Mouse (Mus musculus): ENCODE measurements around the gene Kif26b.

The Kif26b gene

DNA sequence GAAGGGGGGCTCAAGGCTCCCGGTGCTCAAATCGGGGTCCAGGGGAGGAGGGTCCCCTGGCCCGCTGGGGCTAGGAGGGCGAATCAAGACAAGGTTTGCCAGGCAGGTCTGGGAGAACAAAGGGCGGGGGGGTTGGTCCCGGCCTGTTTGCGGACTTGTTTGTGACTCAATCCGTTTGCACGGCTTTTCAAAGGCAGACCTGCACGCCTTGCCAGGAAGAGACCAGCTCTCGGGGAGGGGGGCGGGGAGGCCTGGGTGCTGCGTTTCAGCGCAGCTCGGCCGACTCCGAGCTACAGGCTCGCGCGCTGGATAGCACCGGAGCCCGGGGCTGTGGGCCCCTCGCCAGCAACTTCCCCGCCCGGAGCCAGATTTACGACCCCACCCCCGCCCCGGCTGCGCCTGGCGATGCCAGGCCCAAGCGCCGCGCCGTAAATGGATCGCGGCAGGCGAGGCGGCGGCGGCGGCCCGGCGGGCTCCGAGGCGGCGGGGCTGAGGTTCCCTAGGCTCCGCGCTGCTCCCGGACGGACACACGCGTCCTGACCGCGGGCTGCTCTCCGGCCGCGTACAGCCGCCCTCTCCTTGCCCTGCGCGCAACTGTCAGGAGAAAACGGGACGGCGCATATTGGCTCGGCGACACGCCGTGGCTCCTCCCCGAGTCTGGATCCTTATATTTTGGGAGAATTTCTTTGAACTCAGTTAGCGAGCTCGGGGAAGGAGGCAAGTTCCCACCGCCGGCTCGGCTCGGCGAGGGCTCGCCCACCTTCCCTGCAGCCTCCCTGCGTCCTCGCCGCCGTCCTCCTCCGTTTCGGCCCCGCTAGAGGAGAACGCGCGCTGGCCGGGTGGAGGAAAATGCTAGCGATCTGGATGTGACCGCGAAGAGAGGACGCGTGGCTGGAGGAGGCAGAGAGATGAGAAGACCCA lies at the start of gene Kif26b:
Gene Kif26b (plus strand): TSS at position 695 of the 921 bp plus-strand sequence.
- peak; percentile 12 to 46 for DNase-seq

DNA sequence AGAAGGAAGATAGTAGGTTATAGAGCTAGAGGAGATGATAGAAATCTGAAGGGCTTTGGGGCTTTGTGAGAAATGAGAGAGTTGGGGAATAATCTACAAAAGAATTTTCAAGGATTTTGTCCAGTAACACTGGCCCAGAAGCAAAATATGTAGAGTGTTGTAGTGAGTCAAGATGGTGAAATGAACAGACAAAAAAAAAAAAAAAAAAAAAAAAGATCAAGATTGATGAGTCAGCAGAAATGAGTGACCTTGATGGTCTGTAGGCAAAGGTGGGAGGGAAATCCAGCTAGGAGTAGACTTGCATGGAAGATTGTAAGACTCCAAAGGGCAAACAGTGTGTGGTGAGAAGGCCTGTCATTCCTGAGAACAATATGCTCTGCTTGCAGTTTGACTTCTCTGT lies 45.1 kb upstream of the Kif26b start:
- DNase-seq, result no peak

DNA sequence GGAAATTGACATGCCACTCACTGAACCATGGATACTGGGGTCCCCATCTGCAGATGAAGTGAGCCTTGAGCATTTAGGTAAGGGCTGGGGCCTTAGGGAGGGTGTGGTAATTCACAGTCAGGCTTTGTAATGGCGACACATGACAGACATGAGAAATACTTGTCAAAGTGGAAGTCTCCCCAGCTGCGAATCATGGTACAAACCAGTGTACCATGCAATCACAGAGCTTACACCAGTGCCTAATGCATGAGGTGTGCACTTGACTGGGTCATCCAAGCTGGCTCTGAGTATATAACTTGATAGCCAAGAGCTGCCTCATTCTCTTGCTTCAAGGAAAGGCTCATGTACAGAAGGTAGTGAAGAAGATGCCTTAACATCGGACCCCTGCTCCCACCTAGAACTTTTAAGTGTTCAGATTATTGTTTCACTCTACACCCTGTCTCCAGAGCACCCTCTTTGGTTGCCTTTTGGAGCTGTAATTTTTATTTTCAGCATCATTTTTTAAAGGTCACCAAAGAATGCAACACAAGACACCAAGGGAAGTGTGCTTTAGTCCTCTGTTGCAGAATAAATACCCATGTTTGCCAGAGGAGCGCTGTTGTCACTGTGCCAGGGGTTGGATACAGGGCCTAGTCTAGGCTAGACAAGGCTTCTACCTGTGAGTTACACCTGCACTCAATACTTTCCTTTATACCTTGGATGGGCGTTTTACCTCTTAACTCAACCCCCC lies 43.6 kb upstream of the Kif26b start:
- peak in 1 of 2 experiments; percentile 9 for DNase-seq

DNA sequence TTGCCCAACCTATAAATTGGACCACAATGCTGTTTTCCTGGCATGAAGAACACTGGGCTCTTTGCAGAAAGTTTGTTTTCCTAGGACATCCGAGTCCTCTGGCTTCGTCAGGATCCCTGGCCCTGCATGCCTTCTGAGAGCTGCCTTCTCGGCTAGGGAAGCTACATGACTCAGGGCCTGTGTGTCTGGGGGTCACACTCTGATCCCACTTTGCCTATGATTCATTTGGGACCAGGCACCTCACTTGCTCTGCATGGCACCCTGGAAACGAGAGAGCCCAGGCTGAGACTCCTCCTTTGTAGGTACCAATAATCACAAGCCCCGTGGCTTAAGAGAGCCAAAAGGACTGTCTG lies 43.1 kb upstream of the Kif26b start:
- DNase-seq, result no peak

DNA sequence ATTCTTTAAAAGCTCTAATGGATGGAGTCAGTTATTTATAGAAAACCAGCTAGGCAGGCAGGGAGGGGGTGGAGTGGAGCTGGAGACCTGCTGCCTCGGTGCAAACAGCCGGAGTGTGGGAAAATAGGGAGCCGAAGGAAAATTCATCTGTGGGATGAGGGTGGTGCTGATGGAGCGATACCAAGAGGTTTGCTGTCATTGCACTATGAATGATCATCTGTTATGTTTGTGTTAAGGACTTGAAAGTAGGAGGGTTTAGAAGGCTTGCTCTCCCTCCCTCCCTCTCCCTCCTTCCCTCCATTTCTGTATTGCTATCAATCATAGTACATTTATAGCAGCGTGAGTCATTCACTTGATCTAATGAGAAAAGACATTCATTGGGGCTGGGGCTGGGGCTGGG lies 42.1 kb upstream of the Kif26b start:
- no peak for DNase-seq

DNA sequence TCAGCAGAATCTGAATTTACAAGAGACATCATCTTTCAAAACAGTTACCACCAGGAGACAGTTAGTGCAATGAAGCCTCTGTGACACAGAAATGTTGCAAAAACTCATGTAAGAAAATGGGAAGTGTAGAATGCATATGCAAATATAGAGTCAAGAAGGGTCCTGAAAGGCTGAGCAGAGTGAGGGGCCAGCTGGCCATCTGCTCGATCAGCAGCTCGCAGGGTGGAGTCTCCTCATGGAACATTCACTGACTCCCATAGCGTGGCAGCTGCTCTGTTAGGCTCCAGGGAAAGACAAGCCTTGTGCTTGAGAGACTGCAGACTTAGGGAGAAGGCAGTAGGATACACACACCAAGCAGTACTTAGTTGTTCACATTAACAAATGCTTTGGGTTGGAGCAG lies 39.8 kb upstream of the Kif26b start:
- DNase-seq, result no peak

DNA sequence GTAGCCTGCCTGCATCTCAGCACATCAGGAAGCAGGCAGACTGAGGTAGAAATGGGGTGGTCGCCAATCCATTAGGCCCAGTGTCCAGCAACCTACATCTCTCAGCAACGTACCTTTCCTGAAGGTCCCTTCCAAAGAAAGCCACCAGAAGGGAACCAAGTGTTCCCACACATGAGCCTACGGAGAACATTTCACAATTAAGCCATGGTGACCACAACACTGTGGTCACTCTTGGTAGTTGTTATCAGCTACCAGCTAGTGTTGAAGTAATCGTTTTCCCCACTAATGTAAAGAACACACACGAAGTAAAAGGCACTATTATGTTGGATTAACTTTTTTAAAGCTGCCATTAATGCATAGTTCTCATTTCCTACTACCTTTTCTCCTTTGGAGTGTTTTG lies 37.2 kb upstream of the Kif26b start:
- no peak for DNase-seq

DNA sequence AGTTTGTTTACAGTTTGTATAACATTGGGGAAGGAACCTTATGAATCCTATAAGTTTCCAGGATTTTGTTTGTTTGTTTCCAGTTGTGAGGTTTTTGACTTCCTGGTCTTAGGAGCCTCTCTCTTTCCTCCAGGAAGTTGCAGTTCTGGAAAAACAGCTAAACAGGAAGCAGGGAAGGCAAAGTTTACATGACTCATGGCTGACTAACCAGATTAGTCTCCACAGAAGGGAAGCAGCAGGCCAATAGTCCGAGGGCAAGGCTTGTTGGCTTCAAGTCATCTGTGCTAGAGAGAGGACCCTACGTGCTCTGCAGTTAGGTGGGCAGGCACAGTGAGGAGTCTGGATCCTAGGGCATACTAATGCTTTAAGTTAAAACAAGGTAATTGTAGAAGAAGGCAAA lies 36.4 kb upstream of the Kif26b start:
- no peak for DNase-seq

DNA sequence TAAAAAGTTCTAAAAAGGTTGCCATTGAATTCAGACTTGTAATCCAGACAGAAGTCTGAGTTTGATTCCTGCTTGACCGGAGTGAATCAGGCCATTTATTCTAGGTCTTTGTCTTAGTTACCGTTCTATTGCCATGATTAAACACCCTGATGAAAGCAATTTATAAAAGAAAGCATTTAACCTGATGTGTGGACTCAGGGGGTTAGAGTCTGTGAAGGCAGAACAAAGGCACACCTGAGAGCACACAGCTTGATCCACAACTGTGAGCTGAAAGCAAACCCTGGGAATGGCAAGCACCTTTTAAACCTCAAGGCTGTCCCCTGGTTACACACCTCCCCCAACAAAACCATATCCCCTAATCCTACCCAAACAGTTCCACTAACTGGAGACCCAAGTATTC lies 32.7 kb upstream of the Kif26b start:
- DNase-seq, result no peak

DNA sequence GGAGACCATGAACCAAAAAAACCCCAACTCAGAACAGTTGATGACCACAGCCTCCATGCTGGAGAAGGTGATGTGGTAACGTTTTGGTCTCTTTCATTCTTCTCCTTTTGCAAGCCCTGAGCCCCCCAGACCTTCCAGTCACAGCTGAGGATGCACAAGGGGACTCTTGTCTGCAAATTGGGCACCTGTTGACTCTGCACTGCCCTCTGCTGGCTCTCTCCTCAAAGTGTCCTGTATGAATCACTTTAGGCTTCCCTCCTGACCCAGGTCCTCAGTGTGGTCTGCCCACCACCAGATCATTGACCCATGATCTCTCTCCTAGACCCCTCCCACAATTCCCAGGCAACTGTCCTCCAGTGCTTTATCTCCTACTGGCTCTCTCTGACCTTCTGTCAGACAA lies 32.1 kb upstream of the Kif26b start:
- DNase-seq, result peak; percentile 3 to 54

DNA sequence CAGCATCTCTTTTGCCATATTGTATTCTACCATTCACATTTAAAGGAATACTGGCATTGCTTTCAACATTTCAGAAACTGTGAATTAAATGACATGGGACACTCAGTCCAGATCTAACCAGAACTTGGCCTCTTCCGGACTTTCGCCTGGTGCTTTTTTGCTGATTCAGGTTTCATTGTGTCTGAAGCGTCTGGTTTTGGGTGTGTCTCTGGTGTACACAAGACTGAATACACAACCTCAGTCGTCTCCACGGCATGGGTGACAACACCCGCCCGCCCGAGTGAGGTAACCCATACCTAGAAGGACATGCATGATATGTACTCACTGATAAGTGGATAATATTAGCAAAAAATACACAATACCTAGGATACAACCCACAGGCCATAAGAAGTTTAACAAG lies 22.0 kb upstream of the Kif26b start:
- DNase-seq, result no peak

DNA sequence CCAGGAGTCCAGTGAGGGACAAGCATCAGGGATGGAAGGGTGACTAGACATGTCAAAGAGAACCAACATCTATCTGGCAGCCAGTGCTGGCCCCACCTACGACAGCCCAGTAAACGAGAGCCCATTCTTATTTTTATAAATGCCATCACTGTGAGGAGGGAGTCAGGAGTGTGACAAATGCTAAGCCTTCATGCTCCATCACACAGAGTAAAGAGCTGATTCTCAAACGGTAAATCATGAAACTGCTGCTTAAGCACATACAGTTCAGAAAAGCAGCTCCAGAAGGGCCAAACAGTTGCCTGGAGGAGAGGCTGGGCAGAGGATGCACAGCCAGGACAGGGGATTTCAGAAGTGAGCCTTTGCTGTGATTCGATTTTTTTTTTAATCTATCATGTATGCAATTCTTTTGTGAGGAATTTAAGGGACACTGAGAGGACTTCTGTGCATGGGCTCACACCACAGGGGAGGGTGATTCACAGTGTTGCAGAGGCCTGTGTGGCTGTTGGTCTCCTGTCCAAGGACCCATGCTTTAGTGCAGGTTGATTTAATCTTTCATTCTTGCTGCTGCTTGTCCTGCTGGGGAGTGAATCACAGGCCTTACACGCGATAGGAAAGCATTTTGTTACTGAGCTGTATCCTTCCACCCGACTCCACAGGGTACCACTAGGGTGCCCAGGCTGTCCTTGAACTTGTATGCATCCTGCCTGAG lies 16.4 kb upstream of the Kif26b start:
- no peak for DNase-seq

DNA sequence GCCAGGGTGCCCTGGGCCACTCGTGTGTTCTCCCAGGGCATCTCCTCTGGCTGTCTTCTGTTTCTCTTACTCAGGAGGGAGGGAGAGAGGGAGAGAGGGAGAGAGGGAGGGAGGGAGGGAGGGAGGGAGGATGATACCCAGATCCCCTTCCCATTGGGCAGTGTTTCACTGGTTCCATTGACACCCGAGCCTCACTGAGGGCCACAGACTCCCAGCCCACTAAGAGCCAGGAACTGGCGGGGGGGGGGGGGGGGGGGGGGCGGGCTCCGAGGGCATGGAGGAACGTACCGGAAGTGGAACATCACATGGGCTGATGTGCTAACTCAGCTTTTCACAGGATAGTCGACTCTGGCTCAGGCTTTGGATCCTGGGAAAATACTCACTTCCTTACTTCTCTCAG lies 15.0 kb upstream of the Kif26b start:
- no peak for DNase-seq

DNA sequence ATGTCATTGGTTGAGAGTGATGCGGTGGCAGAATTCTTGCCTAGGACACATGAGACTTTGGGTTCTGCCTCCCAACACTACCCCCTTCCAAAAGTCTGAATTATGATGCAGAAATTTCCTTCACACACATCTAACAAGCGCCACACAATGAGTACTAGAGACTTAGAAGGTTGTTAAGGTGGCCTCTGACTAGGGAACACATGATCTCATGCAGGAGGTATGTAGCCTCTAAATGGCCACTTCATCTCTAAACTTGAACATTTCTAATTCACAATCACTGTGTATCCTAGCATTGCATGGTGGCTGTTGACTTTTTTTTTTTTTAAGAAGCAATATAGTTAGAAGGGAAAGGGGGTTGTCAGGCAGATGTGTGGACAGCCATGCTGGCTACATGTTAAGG lies 13.1 kb upstream of the Kif26b start:
- no peak for DNase-seq

DNA sequence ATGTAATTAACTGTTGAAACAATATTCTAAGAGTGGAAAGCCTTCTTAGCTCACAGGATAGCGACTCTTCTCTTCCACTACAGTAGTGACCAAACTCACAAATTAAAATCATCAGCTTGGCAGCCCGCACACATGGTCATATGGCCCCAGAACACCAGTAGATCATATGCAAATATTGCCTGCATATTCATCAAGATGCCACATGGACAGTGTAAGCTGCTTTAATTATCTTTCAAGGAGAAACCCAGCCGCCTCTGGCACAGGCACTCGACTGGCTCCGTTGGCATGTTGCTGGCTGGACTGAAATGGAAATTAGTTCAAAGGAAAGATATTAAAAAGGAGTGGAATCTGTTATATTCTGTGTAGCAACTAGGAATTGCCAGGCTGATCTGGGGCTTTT lies 6.5 kb upstream of the Kif26b start:
- DNase-seq, result no peak

DNA sequence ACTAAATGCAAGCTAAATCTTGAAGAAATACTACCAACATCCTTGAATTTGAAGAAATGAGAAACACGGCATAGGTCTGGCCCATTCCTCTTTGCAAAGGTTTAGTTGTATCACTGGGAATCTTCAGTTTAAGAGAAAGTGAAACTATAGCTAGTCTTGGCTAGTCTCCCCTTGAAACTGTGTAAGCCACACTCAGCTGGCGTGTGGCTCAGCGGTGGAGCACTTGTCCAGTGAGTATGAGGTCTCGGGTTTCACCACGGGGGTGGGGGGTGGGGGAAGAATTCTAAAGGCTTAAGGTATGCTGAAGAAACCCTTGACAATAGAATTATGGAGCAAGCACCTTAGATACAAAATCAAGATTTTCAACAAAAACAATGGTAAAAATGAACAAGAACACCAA lies 5.8 kb upstream of the Kif26b start:
- DNase-seq, result no peak

DNA sequence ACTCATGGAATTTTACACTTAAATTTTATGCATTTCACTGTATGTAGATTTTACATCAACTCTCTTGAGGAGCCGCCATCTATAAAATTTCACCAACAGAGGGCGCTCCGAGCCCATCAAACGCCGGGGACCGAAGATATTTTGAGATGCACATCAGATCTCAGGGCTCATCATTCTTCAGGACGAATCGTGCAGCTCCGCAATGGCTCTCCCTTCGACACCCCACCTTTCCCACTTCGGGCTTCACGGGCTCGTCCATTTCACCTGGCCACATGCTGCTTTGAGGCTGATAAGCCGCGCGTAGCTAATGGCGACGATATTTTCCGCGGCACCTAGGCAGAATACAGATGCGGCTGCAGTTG lies 1.8 kb upstream of the Kif26b start:
- DNase-seq, result peak; percentile 62 to 85

DNA sequence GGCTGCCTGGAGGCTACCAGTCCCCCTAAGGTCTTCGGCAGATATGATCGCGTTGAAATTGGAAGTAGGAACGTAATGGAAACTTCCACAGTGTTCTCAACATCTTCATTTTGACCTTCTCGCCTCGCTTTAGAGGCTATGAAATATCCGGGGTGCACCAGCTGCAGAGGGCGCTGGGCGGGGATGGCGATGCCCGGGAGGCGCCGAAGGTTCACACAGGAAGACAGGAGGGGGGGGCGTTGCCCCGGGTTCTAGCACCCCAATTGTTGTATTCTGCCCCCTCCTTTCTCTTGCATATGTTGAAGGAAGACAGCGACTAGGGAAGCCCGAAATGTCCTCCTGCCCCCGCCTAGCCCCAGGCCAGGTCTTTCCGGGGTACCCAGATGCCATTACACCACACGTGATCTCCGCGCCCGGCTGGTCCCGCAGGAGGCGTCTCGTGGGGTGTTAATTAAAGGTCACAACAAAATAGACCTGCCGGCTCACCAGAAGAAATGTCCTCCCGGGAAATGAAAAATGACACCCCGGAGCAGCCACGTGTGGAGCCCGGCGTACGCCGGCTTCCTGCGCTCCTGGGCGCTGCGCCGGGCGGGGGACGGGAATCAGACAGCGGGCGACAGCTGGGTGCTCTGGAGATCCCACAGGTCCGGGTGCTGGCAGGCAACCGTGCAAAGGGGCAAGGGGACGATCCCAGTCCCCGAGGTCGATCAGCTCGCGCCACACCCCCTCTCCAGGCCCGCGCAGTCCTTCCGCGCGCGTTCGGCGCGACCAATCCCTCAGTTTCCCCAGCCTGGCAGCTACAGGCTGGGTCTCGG lies 1.2 kb upstream of the Kif26b start:
- DNase-seq, result peak; percentile 7 to 43

DNA sequence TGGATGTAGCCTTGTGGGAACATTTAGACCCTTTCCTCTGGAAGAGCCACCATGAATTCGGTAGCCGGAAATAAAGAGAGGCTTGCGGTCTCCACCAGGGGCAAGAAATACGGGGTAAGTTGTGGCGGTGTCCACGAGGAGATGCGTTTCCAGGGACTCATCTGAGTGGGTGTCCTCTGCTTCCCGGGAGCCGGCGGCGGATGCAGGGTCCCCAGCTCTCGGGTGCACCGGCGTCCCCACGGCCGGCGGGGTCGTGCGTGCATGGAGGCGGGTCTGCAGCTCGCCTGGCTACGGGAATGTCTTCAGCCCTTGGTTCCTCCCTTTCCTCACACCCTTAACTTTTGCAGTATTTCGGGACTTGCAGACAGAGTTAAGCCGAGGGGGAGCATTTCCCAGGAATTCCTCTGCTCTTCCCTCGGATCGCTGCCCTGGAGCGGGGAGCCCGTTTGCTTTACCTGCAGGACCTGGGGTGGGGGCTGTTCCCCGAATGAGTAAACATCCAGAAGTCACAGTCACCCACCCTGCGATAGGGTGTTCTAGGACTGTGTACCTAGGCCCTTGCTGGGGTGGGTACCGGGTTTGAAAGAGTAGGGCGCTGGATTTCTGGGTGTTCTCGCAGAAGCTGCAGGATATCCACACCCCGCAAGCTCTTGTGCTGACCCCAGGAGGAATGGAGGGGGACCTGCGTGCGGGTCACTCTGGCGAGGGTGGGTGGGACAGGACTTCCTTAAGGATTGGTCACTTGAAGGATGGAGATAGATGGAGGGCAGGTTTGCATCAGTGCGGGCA lies 781 bp downstream of the Kif26b start:
- peak; percentile 2 to 13 for DNase-seq

DNA sequence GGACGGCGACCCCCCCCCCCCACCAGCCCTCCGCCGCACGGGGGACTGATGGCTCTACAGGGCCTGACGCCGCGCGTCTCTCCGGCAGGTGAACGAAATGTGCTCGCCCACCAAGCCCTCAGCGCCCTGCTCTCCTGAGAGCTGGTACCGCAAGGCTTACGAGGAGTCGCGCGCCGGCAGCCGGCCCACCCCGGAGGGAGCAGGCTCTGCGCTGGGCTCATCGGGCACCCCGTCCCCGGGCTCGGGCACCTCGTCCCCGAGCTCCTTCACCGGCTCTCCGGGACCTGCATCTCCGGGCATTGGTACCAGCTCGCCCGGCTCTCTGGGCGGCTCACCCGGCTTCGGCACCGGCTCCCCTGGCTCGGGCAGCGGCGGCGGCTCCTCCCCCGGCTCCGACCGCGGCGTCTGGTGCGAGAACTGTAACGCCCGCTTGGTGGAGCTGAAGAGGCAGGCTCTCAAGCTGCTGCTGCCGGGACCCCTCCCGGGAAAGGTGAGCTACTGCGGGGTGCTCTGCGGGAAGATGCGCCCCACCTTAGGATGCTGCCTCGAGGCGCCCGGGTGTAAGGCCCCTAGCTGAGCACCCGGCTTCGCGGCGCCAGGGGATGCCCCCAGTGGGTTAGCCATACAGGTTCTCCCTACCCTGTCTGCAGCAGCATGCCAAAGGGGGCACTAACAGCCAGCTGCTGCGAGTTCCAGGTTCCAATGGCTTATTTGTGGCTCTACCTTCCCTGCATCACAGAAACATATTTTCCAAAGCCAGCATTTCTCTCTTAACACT lies 1.6 kb downstream of the Kif26b start:
- DNase-seq, result peak; percentile 76 to 89

DNA sequence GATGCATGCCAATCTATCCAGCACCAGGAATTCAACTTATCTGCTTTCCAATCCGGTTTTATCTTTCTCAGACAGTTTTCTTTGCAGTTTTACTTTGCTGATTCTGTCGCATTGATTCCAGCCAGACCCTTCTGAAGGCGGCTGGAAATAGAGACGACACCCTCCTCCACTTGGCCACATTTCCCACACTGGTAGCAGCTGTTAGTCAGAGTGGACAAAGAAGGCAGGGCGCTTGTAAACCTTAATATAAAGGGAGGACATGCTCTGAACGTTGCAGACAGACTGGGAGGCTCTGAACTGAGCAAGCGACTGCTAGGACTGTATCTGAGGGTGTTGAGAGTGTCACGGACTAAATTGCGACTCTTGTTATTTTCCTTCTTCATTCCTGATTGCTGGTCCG lies 11.3 kb downstream of the Kif26b start:
- DNase-seq, result no peak
